Mouse (Mus musculus) olfactory bulb, adult 2 months (tissue): ENCODE results near the gene Rrp9. TPM values are rescaled to one million over a fixed set of nuclear protein-coding genes. Genes with fewer than 3 reads are reported as not detected.

ENCODE experiments used
- H3K27ac ChIP-seq: fragments of 200-500 bp; 2 replicates; pipeline ENCODE4 v1.5.1; 2012; ENCODE audit warnings: low read depth, low read length; ENCODE audit not compliant: insufficient read depth
- H3K4me1 ChIP-seq: fragments of 200-500 bp; 2 replicates; pipeline ENCODE4 v1.6.1; 2012; ENCODE audit warnings: low read length; ENCODE audit not compliant: control insufficient read depth, insufficient read depth
- H3K4me3 ChIP-seq: fragments of 200-500 bp; 2 replicates; pipeline ENCODE4 v1.5.1; 2012; ENCODE audit warnings: mild to moderate bottlenecking, low read depth, low read length, moderate library complexity; ENCODE audit not compliant: insufficient read depth
- CTCF ChIP-seq: fragments of 200-500 bp; IDR thresholded peaks from 2 replicates; pipeline ENCODE4 v1.5.1; 2012; ENCODE audit warnings: low read depth, mild to moderate bottlenecking, low read length, moderate library complexity; ENCODE audit not compliant: insufficient read depth
- POLR2A ChIP-seq: fragments of 200-500 bp; IDR thresholded peaks from 2 replicates; pipeline ENCODE4 v1.6.1; 2012; ENCODE audit warnings: mild to moderate bottlenecking, low read depth, low read length, moderate library complexity; ENCODE audit not compliant: insufficient read depth
- WGBS: fragments of 180-500 bp; shearing (Covaris S2); methylation state at CpG from one replicate; pipeline ENCODE4 v1.1.7; 2018; 5-methylcytosine and 5-hydroxymethylcytosine counted together
- polyA plus RNA-seq: library from polyadenylated mRNA; stranded (reverse); fragments of >200 nt; gene quantifications from 2 replicates; pipeline ENCODE4 v1.2.4, GENCODE M21; 2012; ENCODE audit warnings: low replicate concordance; ENCODE audit not compliant: missing spikeins, insufficient read depth, insufficient read length

Rrp9 gene
- polyA plus RNA-seq, 1 experiment: not detected

DNA sequence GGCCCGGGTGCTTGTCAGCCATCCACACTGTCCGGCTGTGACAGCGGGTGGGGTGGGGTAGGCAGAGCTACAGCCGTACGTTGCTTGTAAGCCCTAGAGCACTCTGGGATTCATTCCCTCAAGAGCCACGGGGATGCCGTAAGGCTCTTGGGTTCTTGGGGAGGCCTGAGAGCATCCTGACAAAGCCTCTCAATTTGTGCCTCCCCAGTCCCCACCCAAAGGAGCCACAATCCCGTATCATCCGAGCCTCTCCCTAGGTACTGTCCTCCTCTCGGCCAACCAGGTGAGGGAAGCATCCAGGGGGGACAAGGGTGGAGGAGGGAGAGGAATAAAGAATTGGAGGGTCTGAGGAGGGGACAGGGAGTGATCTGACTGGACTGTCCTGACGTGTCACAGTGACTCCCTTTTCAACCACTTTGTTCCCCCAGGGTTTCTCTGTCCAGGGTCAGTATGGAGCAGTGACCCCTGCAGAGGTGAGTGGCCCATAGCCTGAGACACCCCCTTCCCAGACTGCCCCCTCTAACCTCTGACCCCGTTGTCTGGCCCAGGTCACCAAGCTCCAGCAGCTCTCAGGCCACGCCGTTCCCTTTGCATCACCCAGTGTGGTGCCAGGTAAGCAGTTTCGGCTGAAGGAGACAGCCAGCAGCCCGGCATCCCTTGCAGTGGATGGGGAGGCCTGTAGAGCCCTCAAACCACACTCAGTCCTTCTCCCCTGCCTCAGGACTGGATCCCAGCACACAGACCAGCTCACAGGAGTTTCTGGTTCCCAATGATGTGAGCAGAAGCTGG, 13.9 kb upstream of the Rrp9 start:
- TF ChIP-seq CTCF (no peak), POLR2A (no peak)
- H3K27ac ChIP-seq: no peak overlapping the region
- H3K4me3 ChIP-seq: no peak overlapping the region
- 86% methylated on average over 16 of the region's 16 CpGs for WGBS
- peaks cover 30% of the 10 kb centered on the region for H3K4me1 ChIP-seq

DNA sequence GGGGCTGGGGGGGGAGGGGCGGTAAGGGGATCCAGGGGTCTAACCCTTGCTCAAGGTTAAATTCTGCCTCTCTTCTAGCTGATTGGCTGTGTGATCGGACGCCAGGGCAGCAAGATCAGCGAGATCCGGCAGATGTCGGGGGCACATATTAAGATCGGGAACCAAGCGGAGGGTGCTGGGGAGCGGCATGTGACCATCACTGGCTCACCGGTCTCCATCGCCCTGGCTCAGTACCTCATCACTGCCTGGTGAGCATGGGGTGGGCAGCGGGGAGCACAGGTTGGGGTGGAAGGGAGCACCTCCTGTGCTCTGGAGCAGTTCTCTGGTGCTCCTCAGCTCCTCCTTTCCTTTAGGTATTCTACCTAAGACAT, 13.3 kb upstream of the Rrp9 start:
- Histone ChIP-seq H3K27ac (no peak overlapping the region), H3K4me1 (peaks cover 26% of the 10 kb centered on the region), H3K4me3 (no peak overlapping the region)
- no peak for TF ChIP-seq POLR2A
- TF ChIP-seq CTCF: no peak
- 96% methylated on average over 12 of the region's 12 CpGs for WGBS

DNA sequence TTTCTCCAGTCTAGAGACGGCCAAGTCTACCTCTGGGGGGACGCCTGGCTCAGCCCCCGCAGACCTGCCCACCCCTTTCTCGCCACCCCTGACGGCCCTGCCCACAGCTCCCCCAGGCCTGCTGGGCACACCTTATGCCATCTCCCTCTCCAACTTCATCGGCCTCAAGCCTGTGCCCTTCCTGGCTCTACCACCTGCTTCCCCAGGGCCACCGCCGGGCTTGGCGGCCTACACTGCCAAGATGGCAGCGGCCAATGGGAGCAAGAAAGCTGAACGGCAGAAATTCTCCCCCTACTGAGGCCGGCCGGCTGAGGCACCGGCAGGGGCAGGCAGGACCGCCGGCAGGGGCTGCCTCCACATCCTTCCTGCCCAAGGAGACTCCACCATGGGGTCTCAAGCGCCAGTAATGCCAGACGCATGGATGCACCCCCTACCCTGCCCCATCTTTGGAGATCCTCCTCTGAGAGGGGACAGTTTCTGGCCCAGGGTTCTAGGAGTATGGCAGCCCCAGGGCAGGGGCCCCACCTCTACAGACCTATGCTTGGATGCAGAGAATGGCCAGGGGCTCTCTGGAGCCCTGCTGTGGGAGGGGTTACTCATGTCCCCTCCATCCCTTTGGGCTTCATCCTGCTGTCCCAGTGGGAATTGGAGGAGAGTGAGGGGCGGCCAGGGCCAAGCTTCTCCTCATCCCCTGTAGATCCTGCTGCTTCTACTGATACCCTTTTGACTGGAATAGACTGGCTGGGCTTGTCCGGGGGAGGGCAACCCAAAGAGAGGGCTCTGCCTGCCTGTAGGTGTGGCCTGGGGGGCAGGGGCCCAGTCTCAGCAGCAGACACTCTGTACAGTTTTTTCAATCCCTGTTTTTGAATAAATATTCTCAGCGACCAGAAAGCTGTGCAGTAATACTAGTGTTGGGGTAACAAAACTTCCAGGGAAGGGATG, 12.4 kb upstream of the Rrp9 start:
- 87% methylated on average over 21 of the region's 21 CpGs for WGBS
- TF ChIP-seq CTCF (no peak), POLR2A (no peak)
- Histone ChIP-seq H3K4me3 (no peak overlapping the region), H3K27ac (no peak overlapping the region), H3K4me1 (peaks cover 21% of the 10 kb centered on the region)

DNA sequence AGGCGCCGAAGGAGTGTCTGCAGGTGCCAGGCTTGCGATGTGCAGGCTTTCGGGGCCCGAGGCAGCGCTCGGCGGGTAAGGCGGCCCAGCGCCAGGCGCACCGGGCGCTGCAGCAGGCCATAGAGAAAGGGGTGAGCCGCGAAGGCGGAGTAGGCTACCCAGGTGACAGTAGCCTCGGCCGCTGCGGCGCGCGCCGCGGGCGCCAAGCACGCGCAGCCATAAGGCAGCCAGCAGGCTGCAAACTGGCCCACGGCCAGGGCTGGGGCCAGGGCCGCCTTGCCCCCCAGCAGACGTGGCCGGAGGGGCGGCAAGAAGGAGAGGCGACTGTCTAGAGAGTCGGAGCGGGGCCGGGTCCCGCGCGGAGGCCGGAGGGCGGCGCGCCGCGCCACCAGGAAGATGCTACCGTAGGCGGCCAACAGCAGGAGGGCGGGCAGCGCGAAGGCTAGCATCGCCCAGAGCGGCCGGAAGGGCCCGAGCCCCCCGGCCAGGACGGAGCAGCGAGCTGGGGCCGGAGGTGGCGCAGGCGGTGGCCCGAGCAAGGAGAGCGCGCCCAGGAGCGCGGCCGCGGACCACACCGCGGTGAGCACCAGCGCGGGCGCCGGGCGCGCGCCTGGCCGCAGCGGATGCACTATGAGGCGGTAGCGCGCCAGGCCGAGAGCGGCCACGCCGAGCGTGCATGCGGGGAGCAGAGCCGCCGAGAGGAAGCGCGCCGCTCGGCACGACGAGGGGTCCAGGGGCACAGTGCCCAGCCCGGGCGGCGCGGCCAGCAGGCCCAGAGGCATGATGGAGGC, 10.8 kb upstream of the Rrp9 start:
- WGBS: 2% methylated on average over 99 of the region's 99 CpGs
- peaks cover 20% of the 10 kb centered on the region for H3K4me1 ChIP-seq
- peak overlapping the region; percentile 93 for H3K27ac ChIP-seq
- peak; percentile 34 for TF ChIP-seq POLR2A
- no peak for TF ChIP-seq CTCF
- H3K4me3 ChIP-seq: peak overlapping the region; percentile 77

DNA sequence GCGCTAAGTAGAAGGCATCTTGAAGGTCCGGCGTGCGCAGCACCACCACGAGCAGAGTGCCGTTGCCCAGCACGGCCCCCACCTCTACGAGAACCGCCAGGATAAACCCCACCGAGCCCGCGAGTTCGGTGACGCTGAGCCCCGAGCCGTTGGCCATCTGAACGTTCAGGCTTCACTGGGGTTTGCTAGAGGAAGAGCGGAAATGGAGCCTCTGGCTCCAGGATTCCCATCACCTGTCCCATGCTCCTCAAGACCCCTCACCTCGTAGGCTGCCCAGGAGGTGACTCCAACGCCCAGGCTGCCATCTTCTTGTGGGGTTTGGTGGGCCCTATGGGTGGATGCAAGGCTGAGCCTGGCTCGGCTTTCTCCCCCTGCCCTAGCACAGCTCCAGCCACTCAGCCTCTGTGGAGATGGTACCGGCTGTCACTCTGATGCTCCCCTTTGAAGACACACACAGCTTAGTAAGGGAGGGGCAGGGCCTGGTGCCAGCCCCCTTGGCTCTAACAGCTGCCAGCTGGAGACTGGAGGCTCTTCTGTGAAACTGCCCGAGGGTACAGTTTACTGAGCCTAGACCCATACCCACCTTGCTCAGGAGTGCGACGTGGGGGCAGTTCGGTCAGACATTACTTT, 10.1 kb upstream of the Rrp9 start, which contains the start of gene Gpr62:
TSS of gene Gpr62 (minus strand) at position 368 of the 630 bp plus-strand sequence.
- peak within 1 kb of the TSS; percentile 77 for H3K4me3 ChIP-seq
- 19% methylated on average over 26 of the region's 26 CpGs for WGBS
- peaks cover 14% of the 10 kb centered on the region for H3K4me1 ChIP-seq
- TF ChIP-seq CTCF (no peak), POLR2A (no peak)
- H3K27ac ChIP-seq: peak within 1 kb of the TSS; percentile 93

DNA sequence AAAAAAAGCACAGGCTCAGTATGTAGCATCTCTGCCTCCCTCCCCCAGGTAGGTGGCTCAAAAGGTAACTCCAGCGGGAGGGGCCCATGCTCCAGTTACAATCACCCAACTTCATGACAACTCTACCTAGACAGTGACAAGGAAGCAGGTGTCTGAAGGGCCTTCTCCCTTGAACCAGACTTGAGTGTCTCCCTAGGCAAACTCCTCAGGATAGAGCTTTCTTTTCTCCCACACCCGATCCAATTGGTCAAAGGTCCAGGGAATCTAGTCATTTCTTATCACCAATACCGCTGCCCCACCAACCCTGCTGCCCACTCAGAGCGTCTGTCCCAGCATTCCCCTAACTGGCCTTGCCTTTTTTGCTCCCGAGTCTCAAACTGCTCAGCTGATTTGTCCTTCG, 9.0 kb upstream of the Rrp9 start:
- H3K4me1 ChIP-seq: peaks cover 21% of the 10 kb centered on the region
- WGBS: 95% methylated on average over 6 of the region's 6 CpGs
- no peak overlapping the region for H3K4me3 ChIP-seq
- TF ChIP-seq POLR2A (no peak), CTCF (no peak)
- no peak overlapping the region for H3K27ac ChIP-seq

DNA sequence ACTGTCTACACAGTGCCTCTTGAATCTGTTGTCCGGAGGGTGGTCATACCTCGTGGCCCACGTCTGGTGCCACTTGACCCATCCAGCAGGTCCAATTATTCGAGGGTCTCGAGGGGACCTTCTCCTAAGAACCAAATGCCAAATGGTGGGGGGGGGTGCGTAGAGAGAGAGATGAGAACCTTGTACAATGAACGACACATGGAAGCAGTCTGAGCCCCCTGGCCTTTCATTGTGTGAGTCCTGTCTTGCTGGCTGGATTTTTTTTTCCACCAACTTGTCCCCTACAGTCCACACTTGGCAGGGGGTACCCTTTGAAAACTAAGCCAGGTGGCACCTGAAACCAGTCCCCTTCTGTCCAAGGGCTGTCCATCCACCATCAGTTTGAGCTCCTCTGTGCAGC, 8.0 kb upstream of the Rrp9 start:
- WGBS: 94% methylated on average over 7 of the region's 7 CpGs
- TF ChIP-seq CTCF (no peak), POLR2A (no peak)
- Histone ChIP-seq H3K4me1 (peaks cover 29% of the 10 kb centered on the region), H3K4me3 (no peak overlapping the region), H3K27ac (no peak overlapping the region)

DNA sequence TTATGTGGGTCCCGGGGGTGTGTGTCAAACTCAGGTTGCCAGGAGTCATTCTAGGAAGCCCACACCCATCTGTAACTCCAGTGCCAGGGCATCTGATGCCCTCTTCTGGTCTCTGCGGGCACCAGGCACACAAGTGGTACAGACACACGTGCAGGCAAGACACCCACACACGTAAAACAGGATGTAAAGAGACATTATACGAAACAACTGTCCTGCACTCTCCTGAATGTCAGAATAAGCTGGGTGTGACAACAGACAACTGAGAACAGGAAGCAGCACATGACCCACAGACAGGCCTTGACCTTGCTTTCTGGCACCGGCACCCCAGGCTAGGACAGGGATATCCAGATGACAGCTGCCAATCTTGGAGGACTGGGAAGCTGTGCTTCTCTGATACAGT, 6.4 kb upstream of the Rrp9 start:
- peaks cover 36% of the 10 kb centered on the region for H3K4me1 ChIP-seq
- no peak overlapping the region for H3K4me3 ChIP-seq
- no peak overlapping the region for H3K27ac ChIP-seq
- TF ChIP-seq POLR2A: no peak
- no peak for TF ChIP-seq CTCF
- 74% methylated on average over 6 of the region's 6 CpGs for WGBS
